Mouse (Mus musculus): ENCODE measurements around the gene Mfsd4b1.

GRCm38 (mm10) chr10:40030716-40031115 lies 5.6 kb upstream of the Mfsd4b1 start:
- TF ChIP-seq CTCF (IDR thresholded peaks at IDR 0.05; ENCODE audit: low read depth) (no peak), EP300 (optimal IDR thresholded peaks at IDR 0.05) (no peak)
